Mouse (Mus musculus): ENCODE measurements around the gene Pir.

Pir gene

GRCm38 (mm10) chrX:164330766-164331165 is 61.6 kb downstream of the Pir start:
- no peak for ATAC-seq (ENCODE audit: low TSS enrichment)

- ATAC-seq (ENCODE audit: low TSS enrichment), result no peak
These were observed 69.4 kb downstream of the Pir start for GRCm38 (mm10) chrX:164338591-164338990.

GRCm38 (mm10) chrX:164345359-164345938 is 76.3 kb downstream of the Pir start:
- no peak for ATAC-seq (ENCODE audit: low TSS enrichment)

- no peak for ATAC-seq (ENCODE audit: low TSS enrichment)
These were observed 79.8 kb downstream of the Pir start for GRCm38 (mm10) chrX:164348937-164349336.

- ATAC-seq (ENCODE audit: low TSS enrichment), result peak; percentile 57; the same call in 1 of the 2 replicates
These were observed 96.1 kb downstream of the Pir start for GRCm38 (mm10) chrX:164365153-164365865.

- no peak for ATAC-seq (ENCODE audit: low TSS enrichment)
These were observed 101.4 kb downstream of the Pir start for GRCm38 (mm10) chrX:164370576-164370975.

- ATAC-seq (ENCODE audit: low TSS enrichment), result peak; percentile 98
These were observed 103.9 kb downstream of the Pir start, which contains the start of gene Vegfd for GRCm38 (mm10) chrX:164373081-164373480. Gene Vegfd, plus strand, starts transcription at chrX:164373378.

- no peak for ATAC-seq (ENCODE audit: low TSS enrichment)
These were observed 105.4 kb downstream of the Pir start for GRCm38 (mm10) chrX:164374586-164374985.

- no peak for ATAC-seq (ENCODE audit: low TSS enrichment)
These were observed 110.5 kb downstream of the Pir start for GRCm38 (mm10) chrX:164379721-164380120.

GRCm38 (mm10) chrX:164381618-164382408 is 112.6 kb downstream of the Pir start:
- peak; percentile 97 for ATAC-seq (ENCODE audit: low TSS enrichment)

GRCm38 (mm10) chrX:164394091-164394490 is 124.9 kb downstream of the Pir start:
- ATAC-seq (ENCODE audit: low TSS enrichment), result no peak

- ATAC-seq (ENCODE audit: low TSS enrichment), result peak; percentile 80
These were observed 129.3 kb downstream of the Pir start for GRCm38 (mm10) chrX:164398456-164398855.

- no peak for ATAC-seq (ENCODE audit: low TSS enrichment)
These were observed 136.0 kb downstream of the Pir start for GRCm38 (mm10) chrX:164405080-164405649.

GRCm38 (mm10) chrX:164406133-164407022 is 137.2 kb downstream of the Pir start:
- ATAC-seq (ENCODE audit: low TSS enrichment), result no peak

- ATAC-seq (ENCODE audit: low TSS enrichment), result no peak
These were observed 139.2 kb downstream of the Pir start for GRCm38 (mm10) chrX:164408301-164408927.

- no peak for ATAC-seq (ENCODE audit: low TSS enrichment)
These were observed 141.4 kb downstream of the Pir start for GRCm38 (mm10) chrX:164410562-164410961.

- ATAC-seq (ENCODE audit: low TSS enrichment), result no peak
These were observed 147.6 kb downstream of the Pir start for GRCm38 (mm10) chrX:164416803-164417202.

- peak; percentile 65 for ATAC-seq (ENCODE audit: low TSS enrichment)
These were observed 148.8 kb downstream of the Pir start for GRCm38 (mm10) chrX:164418008-164418407.

- peak; percentile 94 for ATAC-seq (ENCODE audit: low TSS enrichment)
These were observed 150.3 kb downstream of the Pir start, which contains the start of gene Piga for GRCm38 (mm10) chrX:164419471-164419939. Gene Piga, plus strand, starts transcription at chrX:164419787.

- peak; percentile 11; the same call in 1 of the 2 replicates for ATAC-seq (ENCODE audit: low TSS enrichment)
These were observed 150.8 kb downstream of the Pir start for GRCm38 (mm10) chrX:164419955-164420354.

All from frontal cortex, adult (tissue).